Mouse (Mus musculus): ENCODE measurements around the gene Hoxb1. TPM values are rescaled to one million over a fixed set of nuclear protein-coding genes. Genes with fewer than 3 reads are reported as not detected.

Gene Hoxb1
- total RNA-seq, 2 experiments from 2014 or later = not detected

GRCm38 (mm10) chr11:96333241-96334001 lies 32.1 kb upstream of the Hoxb1 start:
- DNase-seq (ENCODE audit: low spot score in 2 of 2) = no peak

GRCm38 (mm10) chr11:96334002-96334364 lies 31.6 kb upstream of the Hoxb1 start:
- no peak for DNase-seq (ENCODE audit: low spot score in 2 of 2)

GRCm38 (mm10) chr11:96334998-96335397 lies 30.6 kb upstream of the Hoxb1 start:
- DNase-seq (ENCODE audit: low spot score in 2 of 2) = no peak

GRCm38 (mm10) chr11:96336597-96336996 lies 29.0 kb upstream of the Hoxb1 start:
- no peak for DNase-seq (ENCODE audit: low spot score in 2 of 2)

GRCm38 (mm10) chr11:96337026-96337425 lies 28.5 kb upstream of the Hoxb1 start:
- no peak for DNase-seq (ENCODE audit: low spot score in 2 of 2)

- no peak for DNase-seq (ENCODE audit: low spot score in 2 of 2)
These were observed 26.3 kb upstream of the Hoxb1 start for GRCm38 (mm10) chr11:96338957-96339855.

- no peak for DNase-seq (ENCODE audit: low spot score in 2 of 2)
These were observed 24.7 kb upstream of the Hoxb1 start for GRCm38 (mm10) chr11:96340698-96341365.

GRCm38 (mm10) chr11:96341701-96342575 lies 23.6 kb upstream of the Hoxb1 start:
- no peak for DNase-seq (ENCODE audit: low spot score in 2 of 2)

GRCm38 (mm10) chr11:96342576-96342930 lies 23.0 kb upstream of the Hoxb1 start:
- no peak for DNase-seq (ENCODE audit: low spot score in 2 of 2)

- no peak for DNase-seq (ENCODE audit: low spot score in 2 of 2)
These were observed 22.3 kb upstream of the Hoxb1 start for GRCm38 (mm10) chr11:96343206-96343745.

GRCm38 (mm10) chr11:96344061-96344877 lies 21.3 kb upstream of the Hoxb1 start:
- DNase-seq (ENCODE audit: low spot score in 2 of 2) = no peak

GRCm38 (mm10) chr11:96344878-96345159 lies 20.7 kb upstream of the Hoxb1 start:
- no peak for DNase-seq (ENCODE audit: low spot score in 2 of 2)

GRCm38 (mm10) chr11:96345220-96345892 lies 20.2 kb upstream of the Hoxb1 start:
- no peak for DNase-seq (ENCODE audit: low spot score in 2 of 2)

- no peak for DNase-seq (ENCODE audit: low spot score in 2 of 2)
These were observed 19.4 kb upstream of the Hoxb1 start for GRCm38 (mm10) chr11:96345893-96346806.

GRCm38 (mm10) chr11:96346916-96347520 lies 18.5 kb upstream of the Hoxb1 start:
- no peak for DNase-seq (ENCODE audit: low spot score in 2 of 2)

GRCm38 (mm10) chr11:96347717-96348116 lies 17.8 kb upstream of the Hoxb1 start:
- no peak for DNase-seq (ENCODE audit: low spot score in 2 of 2)

- DNase-seq (ENCODE audit: low spot score in 2 of 2) = no peak
These were observed 17.2 kb upstream of the Hoxb1 start for GRCm38 (mm10) chr11:96348141-96348928.
